Mouse (Mus musculus) Patski (cell line): ENCODE data around the gene Gab1. TPM values are rescaled to one million over a fixed set of nuclear protein-coding genes. Genes with fewer than 3 reads are reported as not detected.
"Not testable (repeated sequence)": the region's sequence is repeated elsewhere in the genome, so short reads cannot be mapped to it uniquely, and the experiment has no call there.

Experiments
- ATAC-seq: fragments of 100-300 bp; one replicate; pipeline ENCODE4 v1.8.0; 2021
- CTCF ChIA-PET: fragments of 350-600 bp; sonication (Branson Sonifier 250); formaldehyde crosslinking; loops from one replicate; lab custom pipeline; 2022; ENCODE audit warnings: inconsistent platforms; lab: Charles Lee
- POLR2A ChIA-PET: fragments of 350-600 bp; sonication (Branson Sonifier 250); formaldehyde crosslinking; loops from one replicate; lab custom pipeline; 2022; ENCODE audit warnings: antibody characterized with exemption, inconsistent platforms; lab: Charles Lee
- DNase-seq: peaks from one replicate; pipeline ENCODE4 v3.0.0-alpha.2; 2011; ENCODE audit warnings: low read depth, low spot score
- H3K27me3 ChIP-seq: fragments of 371-371 bp; one replicate; pipeline ENCODE4 v1.5.1; 2021
- CTCF ChIP-seq: fragments of 100-300 bp; IDR thresholded peaks from one replicate; pipeline ENCODE4 v1.5.1; 2021
- in situ Hi-C: fragments of 300-500 bp; cut with MboI; formaldehyde crosslinking; loops from 3 replicates; pipeline ENCODE4 v1.11.1; 2018; ENCODE audit warnings: low pct_unique_long_range_greater_than_20kb, mixed read lengths
- polyA plus RNA-seq: library from polyadenylated mRNA; unstranded; gene quantifications from one replicate; pipeline ENCODE4 v1.2.3, GENCODE M21; 2021

The Gab1 gene
- polyA plus RNA-seq, 1 experiment from 2014 or later, result 30.7 TPM

- ChIA-PET CTCF (interaction anchor here (1.3 kb wide), 1 partner anchor 22 kb away, joined by 3 read pairs; no protein-coding TSS in a partner anchor), POLR2A (no interaction called here)
- DNase-seq (no peak), ATAC-seq (no peak)
- no peaks in the 10 kb centered on the region for H3K27me3 ChIP-seq
- in situ Hi-C loops, result no loop called here
- no peak for TF ChIP-seq CTCF
Measured at GRCm38 (mm10) chr8:80776436-80776835, 103.9 kb downstream of the Gab1 start.

- ATAC-seq (no peak), DNase-seq (no peak)
- no peaks in the 10 kb centered on the region for H3K27me3 ChIP-seq
- CTCF ChIA-PET, result interaction anchor here (0.7 to 2.9 kb wide), 13 partner anchors 10 to 227 kb away, joined by 3 to 8 read pairs (median 4); no protein-coding TSS in a partner anchor
- POLR2A ChIA-PET, result interaction anchor here (0.6 to 1.7 kb wide), 2 partner anchors 11 to 1795 kb away, joined by 3 to 7 read pairs; no protein-coding TSS in a partner anchor
- peak; percentile 55 for TF ChIP-seq CTCF
- in situ Hi-C loops, result no loop called here
Measured at GRCm38 (mm10) chr8:80772732-80773460, 107.4 kb downstream of the Gab1 start.

- ChIA-PET POLR2A (no interaction called here), CTCF (no interaction called here)
- H3K27me3 ChIP-seq, result no peaks in the 10 kb centered on the region
- in situ Hi-C loops, result no loop called here
- ATAC-seq, result no peak
- TF ChIP-seq CTCF, result no peak
- no peak for DNase-seq
Measured at GRCm38 (mm10) chr8:80768451-80768850, 111.9 kb downstream of the Gab1 start.

GRCm38 (mm10) chr8:80753017-80753715, 127.2 kb downstream of the Gab1 start:
- H3K27me3 ChIP-seq, result no peaks in the 10 kb centered on the region
- no peak for DNase-seq
- peak; percentile 88 for TF ChIP-seq CTCF
- CTCF ChIA-PET, result interaction anchor here (0.7 to 2.6 kb wide), 19 partner anchors 9 to 259 kb away, joined by 3 to 15 read pairs (median 4); no protein-coding TSS in a partner anchor
- POLR2A ChIA-PET, result no interaction called here
- ATAC-seq, result peak; percentile 92
- in situ Hi-C loops, result no loop called here

- ChIA-PET CTCF (interaction anchor here (1.0 to 2.6 kb wide), 4 partner anchors 9 to 247 kb away, joined by 3 to 12 read pairs (median 6); no protein-coding TSS in a partner anchor), POLR2A (no interaction called here)
- no peak for DNase-seq
- in situ Hi-C loops, result no loop called here
- no peak for TF ChIP-seq CTCF
- ATAC-seq, result no peak
- H3K27me3 ChIP-seq, result no peaks in the 10 kb centered on the region
Measured at GRCm38 (mm10) chr8:80752429-80752828, 127.9 kb downstream of the Gab1 start.

GRCm38 (mm10) chr8:80749091-80749490, 131.2 kb downstream of the Gab1 start:
- DNase-seq (no peak), ATAC-seq (no peak)
- ChIA-PET POLR2A (no interaction called here), CTCF (no interaction called here)
- in situ Hi-C loops, result loop anchor here (5.0 kb wide), 1 partner anchor 248 kb away; no protein-coding TSS in a partner anchor
- no peaks in the 10 kb centered on the region for H3K27me3 ChIP-seq
- TF ChIP-seq CTCF, result no peak

GRCm38 (mm10) chr8:80739932-80740331, 140.4 kb downstream of the Gab1 start:
- ATAC-seq, result peak; percentile 18
- no peak for TF ChIP-seq CTCF
- no peaks in the 10 kb centered on the region for H3K27me3 ChIP-seq
- POLR2A ChIA-PET, result no interaction called here
- in situ Hi-C loops, result no loop called here
- CTCF ChIA-PET, result no interaction called here
- no peak for DNase-seq

- DNase-seq (peak; percentile 56), ATAC-seq (peak; percentile 98)
- POLR2A ChIA-PET, H3K27me3 ChIP-seq, in situ Hi-C loops, CTCF ChIA-PET: not testable (repeated sequence)
Measured at GRCm38 (mm10) chr8:80739155-80739924, 141.0 kb downstream of the Gab1 start, which contains the start of gene Smarca5. Gene Smarca5, minus strand, starts transcription at chr8:80739497.

- peak; percentile 59 for ATAC-seq
- H3K27me3 ChIP-seq, result no peaks in the 10 kb centered on the region
- TF ChIP-seq CTCF, result no peak
- POLR2A ChIA-PET, result interaction anchor here (0.6 kb wide), 1 partner anchor 13 kb away, joined by 3 read pairs; no protein-coding TSS in a partner anchor
- in situ Hi-C loops, result no loop called here
- CTCF ChIA-PET, result no interaction called here
- DNase-seq, result no peak
Measured at GRCm38 (mm10) chr8:80738388-80739154, 141.7 kb downstream of the Gab1 start.

- ChIA-PET CTCF (no interaction called here), POLR2A (no interaction called here)
- no peaks in the 10 kb centered on the region for H3K27me3 ChIP-seq
- DNase-seq (no peak), ATAC-seq (no peak)
- no peak for TF ChIP-seq CTCF
- in situ Hi-C loops, result no loop called here
Measured at GRCm38 (mm10) chr8:80738046-80738387, 142.3 kb downstream of the Gab1 start.
